Mouse (Mus musculus): Measurements from ENCODE around the gene Pdcd6. TPM values are rescaled to one million over a fixed set of nuclear protein-coding genes. Genes with fewer than 3 reads are reported as not detected.
A peak's percentile ranks its signal among the peaks of the same experiment; 100 is the strongest.

Gene Pdcd6
- total RNA-seq, 2 experiments from 2014 or later: 85.0 to 87.6 TPM

- TF ChIP-seq CTCF (IDR thresholded peaks at IDR 0.05): no peak
- Histone ChIP-seq H3K27ac (no peak overlapping the region), H3K4me3 (no peak overlapping the region)
- DNase-seq (ENCODE audit: extremely low spot score in 1 of 2, low spot score in 2 of 2): no peak
- intact Hi-C loops (cut with DNase I): no loop called here
Measured at GRCm38 (mm10) chr13:74314616-74315015, 2.8 kb downstream of the Pdcd6 start.

- no peak for TF ChIP-seq CTCF (IDR thresholded peaks at IDR 0.05)
- DNase-seq (ENCODE audit: extremely low spot score in 1 of 2, low spot score in 2 of 2): no peak
- no peak overlapping the region for H3K4me3 ChIP-seq
- no peak overlapping the region for H3K27ac ChIP-seq
- intact Hi-C loops (cut with DNase I): no loop called here
Measured at GRCm38 (mm10) chr13:74305780-74306179, 11.6 kb downstream of the Pdcd6 start.

- intact Hi-C loops (cut with DNase I): no loop called here
- no peak overlapping the region for H3K27ac ChIP-seq
- DNase-seq (ENCODE audit: extremely low spot score in 1 of 2, low spot score in 2 of 2): no peak
- no peak overlapping the region for H3K4me3 ChIP-seq
- no peak for TF ChIP-seq CTCF (IDR thresholded peaks at IDR 0.05)
Measured at GRCm38 (mm10) chr13:74305380-74305779, 12.0 kb downstream of the Pdcd6 start.

GRCm38 (mm10) chr13:74302050-74303037, 15.0 kb downstream of the Pdcd6 start:
- intact Hi-C loops (cut with DNase I): loop anchor here (5.0 kb wide), 3 partner anchors 95 to 585 kb away; partner anchors contain the start of gene Exoc3
- peak; percentile 36 for TF ChIP-seq CTCF (IDR thresholded peaks at IDR 0.05)
- no peak for DNase-seq (ENCODE audit: extremely low spot score in 1 of 2, low spot score in 2 of 2)
- H3K4me3 ChIP-seq: no peak overlapping the region
- no peak overlapping the region for H3K27ac ChIP-seq

- no peak for TF ChIP-seq CTCF (IDR thresholded peaks at IDR 0.05)
- no peak overlapping the region for H3K4me3 ChIP-seq
- no peak for DNase-seq (ENCODE audit: extremely low spot score in 1 of 2, low spot score in 2 of 2)
- no peak overlapping the region for H3K27ac ChIP-seq
- intact Hi-C loops (cut with DNase I): loop anchor here (1.0 to 5.0 kb wide), 5 partner anchors 94 to 584 kb away; partner anchors contain the start of gene Exoc3
Measured at GRCm38 (mm10) chr13:74301607-74301984, 15.8 kb downstream of the Pdcd6 start.

- DNase-seq (ENCODE audit: extremely low spot score in 1 of 2, low spot score in 2 of 2): peak; percentile 65 to 80
- intact Hi-C loops (cut with DNase I): loop anchor here (1.0 to 5.0 kb wide), 5 partner anchors 94 to 584 kb away; partner anchors contain the start of gene Exoc3
- Histone ChIP-seq H3K27ac (no peak overlapping the region), H3K4me3 (no peak overlapping the region)
- peak; percentile 94 for TF ChIP-seq CTCF (IDR thresholded peaks at IDR 0.05)
Measured at GRCm38 (mm10) chr13:74300925-74301606, 16.3 kb downstream of the Pdcd6 start.

- no peak for DNase-seq (ENCODE audit: extremely low spot score in 1 of 2, low spot score in 2 of 2)
- intact Hi-C loops (cut with DNase I): no loop called here
- Histone ChIP-seq H3K27ac (no peak overlapping the region), H3K4me3 (no peak overlapping the region)
- no peak for TF ChIP-seq CTCF (IDR thresholded peaks at IDR 0.05)
Measured at GRCm38 (mm10) chr13:74296376-74296775, 21.0 kb downstream of the Pdcd6 start.

GRCm38 (mm10) chr13:74292167-74292566, 25.2 kb downstream of the Pdcd6 start, which contains the start of gene Ahrr:
TSS of gene Ahrr (minus strand) at chr13:74292331.
- Histone ChIP-seq H3K27ac (no peak within 1 kb of the TSS), H3K4me3 (peak within 1 kb of the TSS; percentile 36)
- DNase-seq (ENCODE audit: extremely low spot score in 1 of 2, low spot score in 2 of 2): peak; percentile 38 to 60
- TF ChIP-seq CTCF (IDR thresholded peaks at IDR 0.05): peak; percentile 54
- intact Hi-C loops (cut with DNase I): no loop called here

- Histone ChIP-seq H3K4me3 (no peak overlapping the region), H3K27ac (no peak overlapping the region)
- TF ChIP-seq CTCF (IDR thresholded peaks at IDR 0.05): no peak
- no peak for DNase-seq (ENCODE audit: extremely low spot score in 1 of 2, low spot score in 2 of 2)
- intact Hi-C loops (cut with DNase I): no loop called here
Measured at GRCm38 (mm10) chr13:74289646-74290045, 27.7 kb downstream of the Pdcd6 start.

- intact Hi-C loops (cut with DNase I): no loop called here
- DNase-seq (ENCODE audit: extremely low spot score in 1 of 2, low spot score in 2 of 2): no peak
- no peak for TF ChIP-seq CTCF (IDR thresholded peaks at IDR 0.05)
- H3K27ac ChIP-seq: no peak overlapping the region
- H3K4me3 ChIP-seq: no peak overlapping the region
Measured at GRCm38 (mm10) chr13:74282299-74282698, 35.1 kb downstream of the Pdcd6 start.

- TF ChIP-seq CTCF (IDR thresholded peaks at IDR 0.05): no peak
- no peak overlapping the region for H3K4me3 ChIP-seq
- intact Hi-C loops (cut with DNase I): no loop called here
Measured at GRCm38 (mm10) chr13:74275726-74276125, 41.7 kb downstream of the Pdcd6 start.

More at GRCm38 (mm10) chr13:74275726-74276125, 41.7 kb downstream of the Pdcd6 start:
- no peak for DNase-seq (ENCODE audit: extremely low spot score in 1 of 2, low spot score in 2 of 2)
- no peak overlapping the region for H3K27ac ChIP-seq
